18 mouse cellular contexts compared by ENCODE assay signal in the genomic region with DNA sequence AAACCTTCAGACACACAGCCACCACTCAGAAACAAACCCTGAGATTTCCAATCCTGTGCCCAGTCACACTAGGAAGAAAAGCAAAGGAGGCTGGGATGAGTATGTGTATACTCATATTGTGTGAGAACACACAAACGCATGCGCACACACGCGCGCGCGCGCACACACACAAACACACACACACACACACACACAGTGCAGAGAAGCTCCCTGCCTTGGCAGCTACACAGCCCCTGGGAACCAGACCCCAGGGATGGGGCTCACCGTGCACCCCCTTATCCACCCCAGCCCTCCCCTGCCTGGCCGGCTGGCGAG. TPM values are rescaled to one million over a fixed set of nuclear protein-coding genes. Genes with fewer than 3 reads are reported as not detected.
DNase-seq lines count a peak whose midpoint lies in the region; ATAC-seq and TF ChIP-seq lines count a peak whose summit lies in the region.
"Had no signal": no experiment of that assay in that cellular context is flagged by ENCODE, and none has a peak within 500 bp of the region (broad histone marks: within the 10 kb centered on the region; RNA-seq: fewer than 3 reads in every experiment).

No protein-coding gene starts in this region.

- no peak overlapping the region for H3K4me2 ChIP-seq in forebrain, embryonic 11.5 days (ENCODE audit: low read depth, low read length, severe bottlenecking)
- H3K4me2 ChIP-seq in midbrain, embryonic 13.5 days (replicated peaks) = no peak overlapping the region
- H3K4me2 ChIP-seq in midbrain, postnatal 0 days (ENCODE audit: low read depth, low read length, poor library complexity, severe bottlenecking) = no peak overlapping the region
- H3K4me2 ChIP-seq in hindbrain, embryonic 12.5 days (replicated peaks) = peak overlapping the region; percentile 22; the same call in 1 of the 2 replicates
- H3K4me2 ChIP-seq in neural tube, embryonic 14.5 days (ENCODE audit: low read depth, low read length) = no peak overlapping the region
- H3K4me2 ChIP-seq: embryonic facial prominence, embryonic 15.5 days; heart, embryonic 11.5 days; liver, embryonic 12.5 days; stomach, embryonic 15.5 days had no signal

- H3K9me3 ChIP-seq in forebrain, embryonic 10.5 days = no peaks in the 10 kb centered on the region
- no peaks in the 10 kb centered on the region for H3K9me3 ChIP-seq in forebrain, embryonic 11.5 days (ENCODE audit: control insufficient read depth, low read length)
- no peaks in the 10 kb centered on the region for H3K9me3 ChIP-seq in midbrain, embryonic 13.5 days
- H3K9me3 ChIP-seq in midbrain, postnatal 0 days (ENCODE audit: low read length) = no peaks in the 10 kb centered on the region
- no peaks in the 10 kb centered on the region for H3K9me3 ChIP-seq in hindbrain, embryonic 12.5 days (replicated peaks)
- H3K9me3 ChIP-seq in neural tube, embryonic 14.5 days (ENCODE audit: control insufficient read depth, low read length) = no peaks in the 10 kb centered on the region
- H3K9me3 ChIP-seq: embryonic facial prominence, embryonic 15.5 days; limb, embryonic 10.5 days; liver, embryonic 12.5 days; stomach, embryonic 15.5 days had no signal

- no peak for DNase-seq in forebrain, embryonic 10.5 days (ENCODE audit: extremely low spot score, low spot score)
- DNase-seq in forebrain, embryonic 11.5 days (ENCODE audit: low spot score) = no peak
- DNase-seq in midbrain, postnatal 0 days (ENCODE audit: low spot score) = no peak
- DNase-seq in adrenal gland, adult 2 months = no peak
- DNase-seq in right cerebral cortex, postnatal 14 days = no peak
- DNase-seq: kidney, adult 2 months; layer of hippocampus, postnatal 36 days; thymus, postnatal 36 days had no signal

- H3K27me3 ChIP-seq in forebrain, embryonic 10.5 days (ENCODE audit: poor library complexity, severe bottlenecking) = peaks cover 79% of the 10 kb centered on the region
- H3K27me3 ChIP-seq in forebrain, embryonic 11.5 days (ENCODE audit: control insufficient read depth, insufficient read depth, low read length) = peaks cover 12% of the 10 kb centered on the region
- H3K27me3 ChIP-seq in midbrain, embryonic 13.5 days = peaks cover 31% of the 10 kb centered on the region
- no peaks in the 10 kb centered on the region for H3K27me3 ChIP-seq in midbrain, postnatal 0 days (ENCODE audit: insufficient read depth, low read length)
- H3K27me3 ChIP-seq in hindbrain, embryonic 12.5 days = peaks cover 43% of the 10 kb centered on the region
- H3K27me3 ChIP-seq in neural tube, embryonic 14.5 days (ENCODE audit: control insufficient read depth, insufficient read depth, low read length) = no peaks in the 10 kb centered on the region; the same call in 1 of the 2 replicates
- H3K27me3 ChIP-seq: Patski had no signal

- H3K4me1 ChIP-seq in forebrain, embryonic 10.5 days = peaks cover 55% of the 10 kb centered on the region
- peaks cover 19% of the 10 kb centered on the region for H3K4me1 ChIP-seq in forebrain, embryonic 11.5 days (replicated peaks; ENCODE audit: control insufficient read depth, insufficient read depth, low read length)
- H3K4me1 ChIP-seq in midbrain, embryonic 13.5 days (replicated peaks) = peaks cover 49% of the 10 kb centered on the region
- no peaks in the 10 kb centered on the region for H3K4me1 ChIP-seq in midbrain, postnatal 0 days (ENCODE audit: insufficient read depth, low read length)
- peaks cover 48% of the 10 kb centered on the region for H3K4me1 ChIP-seq in hindbrain, embryonic 12.5 days
- peaks cover 15% of the 10 kb centered on the region for H3K4me1 ChIP-seq in neural tube, embryonic 14.5 days (ENCODE audit: control insufficient read depth, insufficient read depth, low read length)

- no peak for ATAC-seq in forebrain, embryonic 11.5 days (replicated peaks; ENCODE audit: low FRiP score)
- peak; percentile 16 for ATAC-seq in midbrain, embryonic 13.5 days
- ATAC-seq in midbrain, postnatal 0 days (ENCODE audit: low FRiP score) = no peak
- ATAC-seq in hindbrain, embryonic 12.5 days (ENCODE audit: low FRiP score) = peak; percentile 39
- peak; percentile 21 for ATAC-seq in neural tube, embryonic 14.5 days (ENCODE audit: low read depth)
- ATAC-seq: liver, embryonic 12.5 days; Patski had no signal

- no peak for TF ChIP-seq CTCF in midbrain, postnatal 0 days (IDR thresholded peaks at IDR 0.05)

- no peak overlapping the region for H3K4me3 ChIP-seq in forebrain, embryonic 10.5 days
- no peak overlapping the region for H3K4me3 ChIP-seq in forebrain, embryonic 11.5 days (ENCODE audit: low read depth, low read length)
- no peak overlapping the region for H3K4me3 ChIP-seq in midbrain, embryonic 13.5 days (replicated peaks)
- no peak overlapping the region for H3K4me3 ChIP-seq in midbrain, postnatal 0 days (ENCODE audit: low read depth, low read length)
- H3K4me3 ChIP-seq in hindbrain, embryonic 12.5 days = no peak overlapping the region
- H3K4me3 ChIP-seq in neural tube, embryonic 14.5 days (ENCODE audit: low read depth, low read length) = no peak overlapping the region
- H3K4me3 ChIP-seq: embryonic facial prominence, embryonic 15.5 days; limb, embryonic 10.5 days; liver, embryonic 12.5 days; myocyte; stomach, embryonic 15.5 days had no signal

- H3K36me3 ChIP-seq in forebrain, embryonic 10.5 days (replicated peaks) = no peaks in the 10 kb centered on the region
- H3K36me3 ChIP-seq in forebrain, embryonic 11.5 days (ENCODE audit: control insufficient read depth, insufficient read depth, low read length) = no peaks in the 10 kb centered on the region
- no peaks in the 10 kb centered on the region for H3K36me3 ChIP-seq in midbrain, embryonic 13.5 days
- H3K36me3 ChIP-seq in midbrain, postnatal 0 days (ENCODE audit: insufficient read depth, low read length) = no peaks in the 10 kb centered on the region
- H3K36me3 ChIP-seq in hindbrain, embryonic 12.5 days = no peaks in the 10 kb centered on the region
- H3K36me3 ChIP-seq in neural tube, embryonic 14.5 days (ENCODE audit: control insufficient read depth, insufficient read depth, low read length) = no peaks in the 10 kb centered on the region
- H3K36me3 ChIP-seq: embryonic facial prominence, embryonic 15.5 days; limb, embryonic 10.5 days; liver, embryonic 12.5 days; stomach, embryonic 15.5 days had no signal

- no peak overlapping the region; the same call in 1 of the 2 replicates for H3K9ac ChIP-seq in forebrain, embryonic 11.5 days (ENCODE audit: low read length)
- H3K9ac ChIP-seq in midbrain, embryonic 13.5 days (replicated peaks) = 0 out of 2 replicates have a peak overlapping the region, but pooled peaks have one; percentile 46
- no peak overlapping the region for H3K9ac ChIP-seq in midbrain, postnatal 0 days (replicated peaks; ENCODE audit: low read length, poor library complexity, severe bottlenecking)
- 0 out of 2 replicates have a peak overlapping the region, but pooled peaks have one; percentile 35 for H3K9ac ChIP-seq in hindbrain, embryonic 12.5 days
- H3K9ac ChIP-seq in neural tube, embryonic 14.5 days (replicated peaks; ENCODE audit: low read depth, low read length) = no peak overlapping the region
- H3K9ac ChIP-seq: embryonic facial prominence, embryonic 15.5 days; liver, embryonic 12.5 days; stomach, embryonic 15.5 days had no signal

- WGBS in forebrain, embryonic 10.5 days = 90% methylated on average over 11 of the region's 11 CpGs
- WGBS in forebrain, embryonic 11.5 days = 90% methylated on average over 11 of the region's 11 CpGs
- 66% methylated on average over 11 of the region's 11 CpGs for WGBS in midbrain, embryonic 13.5 days
- WGBS in midbrain, postnatal 0 days = 71% methylated on average over 11 of the region's 11 CpGs
- WGBS in hindbrain, embryonic 12.5 days = 79% methylated on average over 11 of the region's 11 CpGs
- WGBS in neural tube, embryonic 14.5 days = 63% methylated on average over 11 of the region's 11 CpGs

- 0 out of 2 replicates have a peak overlapping the region, but pooled peaks have one; percentile 11 for H3K27ac ChIP-seq in forebrain, embryonic 10.5 days
- no peak overlapping the region for H3K27ac ChIP-seq in forebrain, embryonic 11.5 days (ENCODE audit: low read depth, low read length)
- H3K27ac ChIP-seq in midbrain, embryonic 13.5 days = peak overlapping the region; percentile 35
- no peak overlapping the region for H3K27ac ChIP-seq in midbrain, postnatal 0 days (ENCODE audit: low read depth, low read length)
- peak overlapping the region; percentile 25; the same call in 1 of the 2 replicates for H3K27ac ChIP-seq in hindbrain, embryonic 12.5 days
- H3K27ac ChIP-seq in neural tube, embryonic 14.5 days (ENCODE audit: low read depth, low read length) = peak overlapping the region; percentile 71; the same call in 1 of the 2 replicates
- H3K27ac ChIP-seq: embryonic facial prominence, embryonic 15.5 days; liver, embryonic 12.5 days; stomach, embryonic 15.5 days had no signal

RNA-seq across cellular contexts. Expression of a gene that starts 8.4 kb away (rescaled TPM):
- polyA plus RNA-seq in forebrain, embryonic 10.5 days (2016; fragmentation: Nextera tagmentation; extraction: Ambion mirVana) = 2.9 and 3.5 TPM in 2 replicates
- polyA plus RNA-seq in forebrain, embryonic 11.5 days (2014; fragmentation: Nextera tagmentation; extraction: Ambion mirVana) = 5.5 and 6.4 TPM in 2 replicates
- polyA plus RNA-seq in midbrain, embryonic 13.5 days (2015; fragmentation: Nextera tagmentation; extraction: Ambion mirVana) = 8.8 and 8.9 TPM in 2 replicates
- 7.6 and 7.7 TPM in 2 replicates for total RNA-seq in midbrain, postnatal 0 days (2014; rRNA removed)
- 12.6 and 14.5 TPM in 2 replicates for polyA plus RNA-seq in midbrain, postnatal 0 days (2015; fragmentation: Nextera tagmentation; extraction: Ambion mirVana)
- 6.6 and 7.1 TPM in 2 replicates for polyA plus RNA-seq in hindbrain, embryonic 12.5 days (2016; fragmentation: Nextera tagmentation; extraction: Ambion mirVana)
- polyA plus RNA-seq in neural tube, embryonic 14.5 days (2014; fragmentation: Nextera tagmentation; extraction: Ambion mirVana) = 12.3 and 16.9 TPM in 2 replicates
- total RNA-seq in adrenal gland, adult 2 months (2021) = 10 to 100 TPM; 11.5 to 12.2 TPM
- polyA plus RNA-seq in adrenal gland, adult 2 months (2012; rRNA removed) = 5.1 and 7.0 TPM in 2 replicates

RNA-seq across cellular contexts. Expression of a gene that starts 14.1 kb away (rescaled TPM):
- polyA plus RNA-seq in forebrain, embryonic 10.5 days (2016; fragmentation: Nextera tagmentation; extraction: Ambion mirVana) = 0.46 and 1.8 TPM in 2 replicates
- 7.7 and 8.9 TPM in 2 replicates for polyA plus RNA-seq in forebrain, embryonic 11.5 days (2014; fragmentation: Nextera tagmentation; extraction: Ambion mirVana)
- 22.4 and 28.4 TPM in 2 replicates for polyA plus RNA-seq in midbrain, embryonic 13.5 days (2015; fragmentation: Nextera tagmentation; extraction: Ambion mirVana)
- 40.1 and 62.5 TPM in 2 replicates for total RNA-seq in midbrain, postnatal 0 days (2014; rRNA removed)
- 41.7 and 53.7 TPM in 2 replicates for polyA plus RNA-seq in midbrain, postnatal 0 days (2015; fragmentation: Nextera tagmentation; extraction: Ambion mirVana)
- polyA plus RNA-seq in hindbrain, embryonic 12.5 days (2016; fragmentation: Nextera tagmentation; extraction: Ambion mirVana) = 11.6 and 14.2 TPM in 2 replicates
- 68.2 and 91.5 TPM in 2 replicates for polyA plus RNA-seq in neural tube, embryonic 14.5 days (2014; fragmentation: Nextera tagmentation; extraction: Ambion mirVana)
- 100 to 1,000 TPM in 1 of 2 experiments, 10 to 100 TPM in 1; 91.3 to 113 TPM for total RNA-seq in adrenal gland, adult 2 months (2021)
- 47.0 and 59.9 TPM in 2 replicates for polyA plus RNA-seq in adrenal gland, adult 2 months (2012; rRNA removed)

RNA-seq across cellular contexts. Expression of a gene that starts 17.1 kb away (rescaled TPM):
- polyA plus RNA-seq in forebrain, embryonic 10.5 days (2016; fragmentation: Nextera tagmentation; extraction: Ambion mirVana) = 49.1 and 49.6 TPM in 2 replicates
- 41.0 and 44.3 TPM in 2 replicates for polyA plus RNA-seq in forebrain, embryonic 11.5 days (2014; fragmentation: Nextera tagmentation; extraction: Ambion mirVana)
- 34.5 and 36.3 TPM in 2 replicates for polyA plus RNA-seq in midbrain, embryonic 13.5 days (2015; fragmentation: Nextera tagmentation; extraction: Ambion mirVana)
- 27.5 and 28.2 TPM in 2 replicates for total RNA-seq in midbrain, postnatal 0 days (2014; rRNA removed)
- polyA plus RNA-seq in midbrain, postnatal 0 days (2015; fragmentation: Nextera tagmentation; extraction: Ambion mirVana) = 42.9 and 45.1 TPM in 2 replicates
- polyA plus RNA-seq in hindbrain, embryonic 12.5 days (2016; fragmentation: Nextera tagmentation; extraction: Ambion mirVana) = 35.7 and 38.6 TPM in 2 replicates
- 33.1 and 39.8 TPM in 2 replicates for polyA plus RNA-seq in neural tube, embryonic 14.5 days (2014; fragmentation: Nextera tagmentation; extraction: Ambion mirVana)
- 10 to 100 TPM; 72.6 to 74.9 TPM for total RNA-seq in adrenal gland, adult 2 months (2021)
- polyA plus RNA-seq in adrenal gland, adult 2 months (2012; rRNA removed) = 141 and 196 TPM in 2 replicates

RNA-seq across cellular contexts. Expression of a gene that starts 26.3 kb away (rescaled TPM):
- polyA plus RNA-seq in forebrain, embryonic 10.5 days (2016; fragmentation: Nextera tagmentation; extraction: Ambion mirVana) = 130 and 137 TPM in 2 replicates
- 102 and 110 TPM in 2 replicates for polyA plus RNA-seq in forebrain, embryonic 11.5 days (2014; fragmentation: Nextera tagmentation; extraction: Ambion mirVana)
- polyA plus RNA-seq in midbrain, embryonic 13.5 days (2015; fragmentation: Nextera tagmentation; extraction: Ambion mirVana) = 84.8 and 88.8 TPM in 2 replicates
- 43.8 and 57.5 TPM in 2 replicates for total RNA-seq in midbrain, postnatal 0 days (2014; rRNA removed)
- polyA plus RNA-seq in midbrain, postnatal 0 days (2015; fragmentation: Nextera tagmentation; extraction: Ambion mirVana) = 83.5 and 88.3 TPM in 2 replicates
- polyA plus RNA-seq in hindbrain, embryonic 12.5 days (2016; fragmentation: Nextera tagmentation; extraction: Ambion mirVana) = 88.8 and 101 TPM in 2 replicates
- 69.4 and 78.1 TPM in 2 replicates for polyA plus RNA-seq in neural tube, embryonic 14.5 days (2014; fragmentation: Nextera tagmentation; extraction: Ambion mirVana)
- total RNA-seq in adrenal gland, adult 2 months (2021) = 100 to 1,000 TPM; 122 to 141 TPM
- polyA plus RNA-seq in adrenal gland, adult 2 months (2012; rRNA removed) = 128 and 131 TPM in 2 replicates

RNA-seq across cellular contexts. Expression of a gene that starts 32.5 kb away (rescaled TPM):
- 735 and 764 TPM in 2 replicates for polyA plus RNA-seq in forebrain, embryonic 10.5 days (2016; fragmentation: Nextera tagmentation; extraction: Ambion mirVana)
- polyA plus RNA-seq in forebrain, embryonic 11.5 days (2014; fragmentation: Nextera tagmentation; extraction: Ambion mirVana) = 722 and 731 TPM in 2 replicates
- polyA plus RNA-seq in midbrain, embryonic 13.5 days (2015; fragmentation: Nextera tagmentation; extraction: Ambion mirVana) = 599 and 642 TPM in 2 replicates
- total RNA-seq in midbrain, postnatal 0 days (2014; rRNA removed) = 369 and 436 TPM in 2 replicates
- polyA plus RNA-seq in midbrain, postnatal 0 days (2015; fragmentation: Nextera tagmentation; extraction: Ambion mirVana) = 444 and 445 TPM in 2 replicates
- 792 and 820 TPM in 2 replicates for polyA plus RNA-seq in hindbrain, embryonic 12.5 days (2016; fragmentation: Nextera tagmentation; extraction: Ambion mirVana)
- 615 and 623 TPM in 2 replicates for polyA plus RNA-seq in neural tube, embryonic 14.5 days (2014; fragmentation: Nextera tagmentation; extraction: Ambion mirVana)
- 100 to 1,000 TPM; 684 to 730 TPM for total RNA-seq in adrenal gland, adult 2 months (2021)
- polyA plus RNA-seq in adrenal gland, adult 2 months (2012; rRNA removed) = 88.2 and 91.2 TPM in 2 replicates

Comparison
In these comparisons a context has a peak if more than half of its experiments do, and no peak if none do; other contexts are left out.
1. H3K27ac ChIP-seq: peak in forebrain, embryonic 10.5 days (single experiment), midbrain, embryonic 13.5 days (single experiment), hindbrain, embryonic 12.5 days (single experiment) and neural tube, embryonic 14.5 days (single experiment); none in forebrain, embryonic 11.5 days (single experiment) and midbrain, postnatal 0 days (single experiment).
2. ATAC-seq: peak in midbrain, embryonic 13.5 days (single experiment), hindbrain, embryonic 12.5 days (single experiment) and neural tube, embryonic 14.5 days (single experiment); none in forebrain, embryonic 11.5 days (single experiment) and midbrain, postnatal 0 days (single experiment).
3. H3K9ac ChIP-seq: peak in midbrain, embryonic 13.5 days (single experiment) and hindbrain, embryonic 12.5 days (single experiment); none in forebrain, embryonic 11.5 days (single experiment), midbrain, postnatal 0 days (single experiment) and neural tube, embryonic 14.5 days (single experiment).